Mouse (Mus musculus) embryonic fibroblast, embryonic 13.5 days (primary cell): Measurements from ENCODE around the gene Ankrd53. TPM values are rescaled to one million over a fixed set of nuclear protein-coding genes. Genes with fewer than 3 reads are reported as not detected.

ENCODE experiments used
- H3K27ac ChIP-seq: 2 replicates; pipeline ENCODE4 v1.5.1; 2012; ENCODE audit warnings: low read length, control low read depth, inconsistent platforms; ENCODE audit not compliant: insufficient read depth
- H3K4me1 ChIP-seq: 2 replicates; pipeline ENCODE4 v1.6.1; 2011; ENCODE audit warnings: low read length; ENCODE audit not compliant: control insufficient read depth, insufficient read depth
- H3K4me3 ChIP-seq: 2 replicates; pipeline ENCODE4 v1.5.1; 2011; ENCODE audit warnings: mild to moderate bottlenecking, control low read depth, low read length; ENCODE audit not compliant: insufficient read depth
- CTCF ChIP-seq: IDR thresholded peaks from 2 replicates; pipeline ENCODE4 v1.5.1; 2011; ENCODE audit warnings: mild to moderate bottlenecking, control low read depth, low read length, moderate library complexity, borderline replicate concordance; ENCODE audit not compliant: insufficient read depth
- POLR2A ChIP-seq: IDR thresholded peaks from 2 replicates; pipeline ENCODE4 v1.6.1; 2011; ENCODE audit warnings: low read depth, mild to moderate bottlenecking, control low read depth, low read length, moderate library complexity
- polyA plus RNA-seq: library from polyadenylated mRNA; stranded (reverse); fragments of >200 nt; gene quantifications from 2 replicates; pipeline ENCODE4 v1.2.4, GENCODE M21; 2011; ENCODE audit warnings: low read depth; ENCODE audit not compliant: missing spikeins, insufficient read length

Gene Ankrd53
- polyA plus RNA-seq: not detected in 2 replicates

GRCm38 (mm10) chr6:83762344-83762743, at the start of gene Ankrd53:
Gene Ankrd53 (plus strand): TSS chr6:83762644.
- TF ChIP-seq POLR2A (no peak), CTCF (no peak)
- no peak within 1 kb of the TSS for H3K27ac ChIP-seq
- no peak within 1 kb of the TSS for H3K4me3 ChIP-seq
- no peaks in the 10 kb centered on the region for H3K4me1 ChIP-seq

- TF ChIP-seq CTCF (no peak), POLR2A (no peak)
- H3K4me1 ChIP-seq: no peaks in the 10 kb centered on the region
- H3K4me3 ChIP-seq: no peak overlapping the region
- H3K27ac ChIP-seq: no peak overlapping the region
Measured at GRCm38 (mm10) chr6:83713271-83714136, 48.9 kb upstream of the Ankrd53 start.

- Histone ChIP-seq H3K4me1 (no peaks in the 10 kb centered on the region), H3K4me3 (no peak overlapping the region), H3K27ac (no peak overlapping the region)
- TF ChIP-seq POLR2A (no peak), CTCF (no peak)
Measured at GRCm38 (mm10) chr6:83714221-83715123, 48.0 kb upstream of the Ankrd53 start.

GRCm38 (mm10) chr6:83715461-83716196, 46.8 kb upstream of the Ankrd53 start:
- no peak for TF ChIP-seq POLR2A
- no peak for TF ChIP-seq CTCF
- Histone ChIP-seq H3K4me1 (no peaks in the 10 kb centered on the region), H3K4me3 (no peak overlapping the region), H3K27ac (no peak overlapping the region)

- Histone ChIP-seq H3K4me1 (no peaks in the 10 kb centered on the region), H3K4me3 (no peak overlapping the region), H3K27ac (no peak overlapping the region)
- TF ChIP-seq POLR2A (no peak), CTCF (no peak)
Measured at GRCm38 (mm10) chr6:83717026-83717425, 45.4 kb upstream of the Ankrd53 start.

- no peaks in the 10 kb centered on the region for H3K4me1 ChIP-seq
- TF ChIP-seq CTCF (no peak), POLR2A (no peak)
- no peak overlapping the region for H3K27ac ChIP-seq
- no peak overlapping the region for H3K4me3 ChIP-seq
Measured at GRCm38 (mm10) chr6:83722526-83722925, 39.9 kb upstream of the Ankrd53 start.

GRCm38 (mm10) chr6:83727178-83727577, 35.3 kb upstream of the Ankrd53 start:
- Histone ChIP-seq H3K4me3 (no peak overlapping the region), H3K27ac (no peak overlapping the region), H3K4me1 (no peaks in the 10 kb centered on the region)
- TF ChIP-seq CTCF (no peak), POLR2A (no peak)

GRCm38 (mm10) chr6:83728488-83728887, 34.0 kb upstream of the Ankrd53 start:
- H3K4me1 ChIP-seq: no peaks in the 10 kb centered on the region
- no peak overlapping the region for H3K4me3 ChIP-seq
- TF ChIP-seq POLR2A (no peak), CTCF (no peak)
- no peak overlapping the region for H3K27ac ChIP-seq

GRCm38 (mm10) chr6:83729350-83729970, 33.0 kb upstream of the Ankrd53 start:
- Histone ChIP-seq H3K4me3 (no peak overlapping the region), H3K27ac (no peak overlapping the region), H3K4me1 (no peaks in the 10 kb centered on the region)
- TF ChIP-seq POLR2A (no peak), CTCF (no peak)
